Mouse (Mus musculus) liver, embryonic 16.5 days (tissue): ENCODE data around the gene Zfp652. TPM values are rescaled to one million over a fixed set of nuclear protein-coding genes. Genes with fewer than 3 reads are reported as not detected.

Experiments
- ATAC-seq: fragments of 200-750 bp; cut with Nextera tagmentation; 2 replicates; pipeline ENCODE4 v1.8.0; 2017; ENCODE audit warnings: low read depth, mild to moderate bottlenecking, moderate number of reproducible peaks, moderate library complexity
- H3K27ac ChIP-seq: fragments of 300-500 bp; sonication (generic); 2 replicates; pipeline ENCODE4 v1.5.1; 2014; ENCODE audit warnings: mild to moderate bottlenecking, low read length
- H3K27me3 ChIP-seq: fragments of 300-500 bp; sonication (generic); 2 replicates; pipeline ENCODE4 v1.6.1; 2014; ENCODE audit warnings: low read depth, low read length, mixed read lengths; ENCODE audit not compliant: control insufficient read depth, insufficient read depth
- H3K36me3 ChIP-seq: fragments of 300-500 bp; sonication (generic); 2 replicates; pipeline ENCODE4 v1.6.1; 2014; ENCODE audit warnings: mild to moderate bottlenecking; ENCODE audit not compliant: control insufficient read depth, insufficient read depth
- H3K4me1 ChIP-seq: fragments of 300-500 bp; sonication (generic); 2 replicates; pipeline ENCODE4 v1.6.1; 2014; ENCODE audit warnings: low read depth, low read length, mixed read lengths; ENCODE audit not compliant: control insufficient read depth
- H3K4me2 ChIP-seq: fragments of 300-500 bp; sonication (generic); 2 replicates; pipeline ENCODE4 v1.6.1; 2014; ENCODE audit warnings: low read depth, low read length, mixed read lengths
- H3K4me3 ChIP-seq: fragments of 300-500 bp; sonication (generic); 2 replicates; pipeline ENCODE4 v1.5.1; 2014; ENCODE audit warnings: low read depth, mild to moderate bottlenecking, low read length
- H3K9ac ChIP-seq: fragments of 300-500 bp; sonication (generic); 2 replicates; pipeline ENCODE4 v1.6.1; 2014; ENCODE audit warnings: low read depth, low read length
- H3K9me3 ChIP-seq: fragments of 300-500 bp; sonication (generic); replicated peaks from 2 replicates; pipeline ENCODE4 v1.6.1; 2016; ENCODE audit warnings: low read length; ENCODE audit not compliant: control insufficient read depth
- WGBS: fragments of 180-500 bp; shearing (Covaris S2); extraction: QIAGEN DNeasy Blood & Tissue Kit; methylation state at CpG from one replicate; pipeline ENCODE4 v1.1.7; 2014; ENCODE audit not compliant: insufficient replicate concordance; 5-methylcytosine and 5-hydroxymethylcytosine counted together
- polyA plus RNA-seq: library from polyadenylated mRNA; unstranded; fragments of >200 nt; fragmentation: Nextera tagmentation; extraction: Ambion mirVana; gene quantifications from 2 replicates; pipeline ENCODE4 v1.2.1, GENCODE M21; 2015

Zfp652 gene
- polyA plus RNA-seq, 1 experiment from 2014 or later = 5.8 TPM

DNA sequence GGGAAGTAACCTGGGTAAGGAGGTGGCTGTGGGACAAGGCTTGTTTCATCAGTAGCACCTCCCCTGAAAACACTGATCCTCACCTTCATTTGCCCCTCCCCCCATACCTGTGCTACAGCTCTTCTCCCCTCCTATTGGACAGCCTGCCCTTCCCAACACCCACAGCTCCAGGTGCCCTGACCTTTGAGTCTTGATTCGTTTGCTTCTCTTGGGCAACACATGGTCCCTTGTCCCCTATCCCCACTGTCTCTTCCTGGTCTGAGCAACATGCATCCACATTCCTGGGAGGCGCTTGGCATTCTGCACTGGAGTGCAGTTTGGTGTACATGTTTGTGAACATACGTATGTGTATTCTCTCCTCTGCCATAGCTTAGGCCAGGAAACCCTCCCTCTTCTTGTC is 29.5 kb upstream of the Zfp652 start:
- 63% methylated on average over 3 of the region's 3 CpGs for whole genome bisulfite sequencing
- no peak overlapping the region for H3K4me2 ChIP-seq
- H3K36me3 ChIP-seq = peaks cover 7% of the 10 kb centered on the region
- H3K4me1 ChIP-seq = peaks cover 14% of the 10 kb centered on the region
- H3K9ac ChIP-seq = no peak overlapping the region
- no peaks in the 10 kb centered on the region for H3K27me3 ChIP-seq
- no peak overlapping the region for H3K27ac ChIP-seq
- H3K4me3 ChIP-seq = no peak overlapping the region
- peak; percentile 74 for ATAC-seq
- no peaks in the 10 kb centered on the region for H3K9me3 ChIP-seq

DNA sequence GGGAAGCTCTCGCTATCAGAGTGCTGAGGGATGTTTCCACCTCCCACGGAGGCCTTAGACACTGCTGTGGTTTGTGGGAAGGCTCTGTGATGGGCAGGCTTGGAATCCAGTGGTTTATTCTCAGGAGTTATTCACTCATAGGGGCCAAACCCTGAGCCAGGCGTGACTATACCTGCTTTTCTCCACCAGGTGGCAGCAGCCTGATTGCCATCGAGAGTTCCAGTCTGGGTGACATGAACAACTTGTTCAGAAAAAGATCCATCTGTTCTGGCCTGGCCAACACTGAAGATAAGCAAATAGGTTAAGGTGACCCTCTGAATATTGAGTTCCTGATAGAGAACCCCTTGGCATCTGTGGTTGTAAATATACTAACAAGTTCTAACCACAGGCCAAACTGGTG is 26.4 kb upstream of the Zfp652 start:
- 0% methylated on average over 4 of the region's 4 CpGs for WGBS

GRCm38 (mm10) chr11:95687084-95687656 is 25.3 kb upstream of the Zfp652 start:
- Histone ChIP-seq H3K27me3 (no peaks in the 10 kb centered on the region), H3K4me3 (no peak overlapping the region), H3K36me3 (no peaks in the 10 kb centered on the region), H3K9me3 (no peaks in the 10 kb centered on the region), H3K27ac (no peak overlapping the region; the same call in 1 of the 2 replicates), H3K4me2 (peak overlapping the region; percentile 35; the same call in 1 of the 2 replicates), H3K9ac (peak overlapping the region; percentile 45), H3K4me1 (peaks cover 43% of the 10 kb centered on the region)
- WGBS = 23% methylated on average over 11 of the region's 11 CpGs
- peak; percentile 41 for ATAC-seq

More for the DNA sequence above, 26.4 kb upstream of the Zfp652 start:
- H3K4me3 ChIP-seq = no peak overlapping the region
- ATAC-seq = no peak
- no peak overlapping the region for H3K9ac ChIP-seq
- H3K4me2 ChIP-seq = no peak overlapping the region
- no peaks in the 10 kb centered on the region for H3K27me3 ChIP-seq
- H3K9me3 ChIP-seq = no peaks in the 10 kb centered on the region
- H3K27ac ChIP-seq = no peak overlapping the region
- H3K4me1 ChIP-seq = peaks cover 38% of the 10 kb centered on the region
- no peaks in the 10 kb centered on the region for H3K36me3 ChIP-seq

DNA sequence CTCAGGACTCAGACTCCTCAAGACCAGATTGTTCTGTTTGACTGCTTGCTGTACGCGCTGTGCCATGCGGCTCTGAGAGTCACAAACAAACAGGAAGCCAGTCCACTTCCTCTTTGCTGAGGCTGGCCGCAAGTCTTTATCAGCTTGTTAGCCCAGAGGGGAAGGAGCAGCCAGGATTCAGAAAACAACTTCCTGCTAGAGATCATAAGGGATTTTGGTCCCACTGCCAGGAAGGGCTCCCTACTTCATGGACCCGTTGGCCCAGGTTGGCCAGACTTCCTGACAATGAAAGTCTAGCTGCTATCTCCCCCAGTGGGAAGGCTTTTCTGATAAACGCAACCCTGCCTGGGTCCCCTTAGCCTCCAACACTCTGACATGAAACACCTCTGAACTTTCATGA is 24.0 kb upstream of the Zfp652 start:
- Histone ChIP-seq H3K9ac (peak overlapping the region; percentile 47), H3K36me3 (no peaks in the 10 kb centered on the region), H3K4me1 (peaks cover 43% of the 10 kb centered on the region), H3K4me2 (peak overlapping the region; percentile 60), H3K9me3 (no peaks in the 10 kb centered on the region), H3K27me3 (no peaks in the 10 kb centered on the region), H3K4me3 (peak overlapping the region; percentile 35), H3K27ac (peak overlapping the region; percentile 86)
- peak; percentile 55 for ATAC-seq
- WGBS = 11% methylated on average over 6 of the region's 6 CpGs

DNA sequence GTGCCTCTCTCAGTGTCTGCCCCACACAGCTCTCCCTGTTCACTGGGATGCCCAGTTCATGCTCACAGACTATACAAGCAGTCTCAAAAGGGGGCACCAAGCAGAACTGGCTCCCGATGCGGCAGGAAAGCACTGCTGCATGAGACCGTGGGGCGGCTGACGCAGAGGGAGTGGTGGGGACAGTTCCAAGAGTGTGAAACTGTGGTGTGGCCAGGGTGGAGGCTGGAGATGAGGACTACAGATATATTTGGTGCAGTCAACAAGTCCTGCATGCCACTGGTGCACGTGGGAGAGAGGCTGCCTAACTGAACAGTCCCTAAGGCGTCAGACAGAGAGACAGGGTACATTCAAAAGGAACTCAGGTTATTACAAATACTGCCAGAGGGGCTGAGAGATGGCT is 23.5 kb upstream of the Zfp652 start:
- WGBS = 9% methylated on average over 7 of the region's 7 CpGs
- no peaks in the 10 kb centered on the region for H3K27me3 ChIP-seq
- H3K9ac ChIP-seq = peak overlapping the region; percentile 47
- H3K9me3 ChIP-seq = no peaks in the 10 kb centered on the region
- no peaks in the 10 kb centered on the region for H3K36me3 ChIP-seq
- H3K4me1 ChIP-seq = peaks cover 43% of the 10 kb centered on the region
- H3K4me3 ChIP-seq = peak overlapping the region; percentile 35
- peak overlapping the region; percentile 86 for H3K27ac ChIP-seq
- H3K4me2 ChIP-seq = peak overlapping the region; percentile 60
- ATAC-seq = peak; percentile 89

- ATAC-seq = no peak
- peaks cover 43% of the 10 kb centered on the region for H3K4me1 ChIP-seq
- H3K9ac ChIP-seq = no peak overlapping the region; the same call in 1 of the 2 replicates
- H3K27me3 ChIP-seq = no peaks in the 10 kb centered on the region
- peak overlapping the region; percentile 5; the same call in 1 of the 2 replicates for H3K4me3 ChIP-seq
- H3K27ac ChIP-seq = peak overlapping the region; percentile 86
- H3K36me3 ChIP-seq = no peaks in the 10 kb centered on the region
- no peaks in the 10 kb centered on the region for H3K9me3 ChIP-seq
- peak overlapping the region; percentile 60 for H3K4me2 ChIP-seq
- 45% methylated on average over 3 of the region's 3 CpGs for WGBS
Observed at GRCm38 (mm10) chr11:95689544-95689943, 22.9 kb upstream of the Zfp652 start.

- 74% methylated on average over 5 of the region's 5 CpGs for WGBS
Observed at GRCm38 (mm10) chr11:95698541-95698940, 13.9 kb upstream of the Zfp652 start.

DNA sequence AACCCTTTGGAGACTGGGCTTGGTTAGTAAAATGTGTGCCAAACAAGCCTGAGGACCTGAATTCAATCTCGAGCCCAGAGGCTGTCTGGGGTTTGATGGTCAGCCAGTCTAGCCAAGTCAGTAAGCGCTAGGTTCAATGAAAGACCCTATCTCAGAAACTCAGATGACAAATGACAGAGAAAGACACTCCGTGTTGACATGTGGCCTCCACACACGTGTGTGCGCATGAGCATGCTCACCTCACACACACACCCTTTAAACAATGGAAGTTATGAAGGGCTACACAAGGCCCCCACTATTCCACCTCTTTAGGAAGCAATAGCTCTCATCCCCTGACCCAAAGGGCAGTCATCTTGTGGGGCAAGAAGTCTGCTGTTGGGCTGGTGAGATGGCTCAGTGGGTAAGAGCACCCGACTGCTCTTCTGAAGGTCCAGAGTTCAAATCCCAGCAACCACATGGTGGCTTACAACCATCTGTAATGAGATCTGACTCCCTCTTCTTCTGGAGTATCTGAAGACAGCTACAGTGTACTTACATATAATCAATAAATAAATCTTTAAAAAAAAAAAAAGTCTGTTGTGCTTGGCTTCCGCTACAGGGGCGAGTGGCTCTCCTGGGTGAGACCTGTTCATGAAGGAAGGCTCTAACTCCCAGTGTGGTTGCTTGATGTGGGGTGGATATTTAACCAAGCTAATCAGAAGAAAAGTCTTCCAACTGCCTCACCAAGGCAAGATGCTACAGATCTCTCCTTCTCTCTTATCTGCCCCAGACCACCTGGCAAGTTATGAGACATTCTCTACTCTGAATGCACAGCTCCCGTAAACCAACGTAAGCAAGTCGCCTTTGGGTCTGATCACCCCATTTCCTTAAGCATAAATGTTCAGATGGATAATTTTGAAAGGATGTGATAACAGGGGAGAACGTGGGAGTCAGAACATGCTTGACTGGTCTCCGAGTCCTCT is 11.4 kb upstream of the Zfp652 start:
- peak; percentile 86 for ATAC-seq
- peak overlapping the region; percentile 79 for H3K27ac ChIP-seq

More at GRCm38 (mm10) chr11:95698541-95698940, 13.9 kb upstream of the Zfp652 start:
- H3K27ac ChIP-seq = no peak overlapping the region
- no peaks in the 10 kb centered on the region for H3K27me3 ChIP-seq
- ATAC-seq = no peak
- no peaks in the 10 kb centered on the region for H3K36me3 ChIP-seq
- H3K4me1 ChIP-seq = peaks cover 14% of the 10 kb centered on the region
- no peak overlapping the region for H3K4me3 ChIP-seq
- H3K9ac ChIP-seq = no peak overlapping the region
- no peaks in the 10 kb centered on the region for H3K9me3 ChIP-seq
- H3K4me2 ChIP-seq = no peak overlapping the region

More for the DNA sequence above, 11.4 kb upstream of the Zfp652 start:
- peak overlapping the region; percentile 36 for H3K4me2 ChIP-seq
- H3K36me3 ChIP-seq = no peaks in the 10 kb centered on the region
- no peak overlapping the region for H3K4me3 ChIP-seq
- H3K4me1 ChIP-seq = peaks cover 14% of the 10 kb centered on the region
- H3K9me3 ChIP-seq = no peaks in the 10 kb centered on the region
- 42% methylated on average over 13 of the region's 13 CpGs for WGBS
- H3K27me3 ChIP-seq = no peaks in the 10 kb centered on the region
- peak overlapping the region; percentile 27; the same call in 1 of the 2 replicates for H3K9ac ChIP-seq
